Mouse (Mus musculus) cortical plate, adult 2 months (tissue): ENCODE results near the gene Gm16506. TPM values are rescaled to one million over a fixed set of nuclear protein-coding genes. Genes with fewer than 3 reads are reported as not detected.
"Not testable (repeated sequence)": the region's sequence is repeated elsewhere in the genome, so short reads cannot be mapped to it uniquely, and the experiment has no call there.

Experiments used
- H3K27ac ChIP-seq: fragments of 200-500 bp; 2 replicates; pipeline ENCODE4 v1.5.1; 2012; ENCODE audit warnings: low read length, control low read depth, inconsistent platforms; ENCODE audit not compliant: insufficient read depth
- H3K4me1 ChIP-seq: fragments of 200-500 bp; 2 replicates; pipeline ENCODE4 v1.6.1; 2011; ENCODE audit warnings: low read length; ENCODE audit not compliant: control insufficient read depth, insufficient read depth
- H3K4me3 ChIP-seq: fragments of 200-500 bp; 2 replicates; pipeline ENCODE4 v1.5.1; 2011; ENCODE audit warnings: mild to moderate bottlenecking, low read length, control low read depth; ENCODE audit not compliant: insufficient read depth
- polyA plus RNA-seq: library from polyadenylated mRNA; depleted of rRNA; stranded (reverse); fragments of >200 nt; gene quantifications from 2 replicates; pipeline ENCODE4 v1.2.3, GENCODE M21; 2012; rRNA removed

Gm16506 gene
- polyA plus RNA-seq: not detected in 2 replicates

- H3K4me3 ChIP-seq, H3K27ac ChIP-seq, H3K4me1 ChIP-seq: not testable (repeated sequence)
Observed at GRCm38 (mm10) chr14:43727385-43727784, at the start of gene Gm16506. Gene Gm16506 (minus strand): TSS chr14:43727485.

- not testable (repeated sequence) for H3K4me1 ChIP-seq, H3K4me3 ChIP-seq, H3K27ac ChIP-seq
Observed at GRCm38 (mm10) chr14:43747566-43747965, 20.3 kb upstream of the Gm16506 start, which contains the start of gene Gm6526. Gene Gm6526 (plus strand): TSS chr14:43747866.

GRCm38 (mm10) chr14:43697621-43698020 lies 29.7 kb downstream of the Gm16506 start, which contains the start of gene Gm7324:
Gene Gm7324 (plus strand): TSS chr14:43697828.
- not testable (repeated sequence) for H3K27ac ChIP-seq, H3K4me1 ChIP-seq, H3K4me3 ChIP-seq

- not testable (repeated sequence) for H3K27ac ChIP-seq, H3K4me1 ChIP-seq, H3K4me3 ChIP-seq
Observed at GRCm38 (mm10) chr14:43677099-43677498, 50.2 kb downstream of the Gm16506 start, which contains the start of gene Gm8165. Gene Gm8165 (minus strand): TSS chr14:43677199.

Other genes starting within 250 kb of the Gm16506 start
- gene Gm5799, start 183.9 kb downstream of the Gm16506 start, polyA plus RNA-seq: not detected in 2 replicates
- not detected in 2 replicates for gene Gm17654, start 148.3 kb downstream of the Gm16506 start, polyA plus RNA-seq
- not detected in 2 replicates for gene Gm10375, start 119.5 kb downstream of the Gm16506 start, polyA plus RNA-seq
- gene Gm8165, start 50.3 kb downstream of the Gm16506 start, polyA plus RNA-seq: not detected in 2 replicates
- 0.29 and 0.44 TPM in 2 replicates for gene Gm7324, start 29.7 kb downstream of the Gm16506 start, polyA plus RNA-seq
- gene Gm6526, start 20.4 kb upstream of the Gm16506 start, polyA plus RNA-seq: not detected in 2 replicates
- gene Gm8180, start 57.3 kb upstream of the Gm16506 start, polyA plus RNA-seq: not detected in 2 replicates
- gene Ear1, start 148.0 kb upstream of the Gm16506 start, polyA plus RNA-seq: not detected in 2 replicates
- not detected in 2 replicates for gene Ear10, start 196.1 kb upstream of the Gm16506 start, polyA plus RNA-seq
- 0.28 and 0.29 TPM in 2 replicates for gene Gm8113, start 197.9 kb upstream of the Gm16506 start, polyA plus RNA-seq
- gene Ang5, start 229.6 kb upstream of the Gm16506 start, polyA plus RNA-seq: not detected in 2 replicates